Mouse (Mus musculus): Measurements from ENCODE around the gene Litaf.

Gene Litaf

DNA sequence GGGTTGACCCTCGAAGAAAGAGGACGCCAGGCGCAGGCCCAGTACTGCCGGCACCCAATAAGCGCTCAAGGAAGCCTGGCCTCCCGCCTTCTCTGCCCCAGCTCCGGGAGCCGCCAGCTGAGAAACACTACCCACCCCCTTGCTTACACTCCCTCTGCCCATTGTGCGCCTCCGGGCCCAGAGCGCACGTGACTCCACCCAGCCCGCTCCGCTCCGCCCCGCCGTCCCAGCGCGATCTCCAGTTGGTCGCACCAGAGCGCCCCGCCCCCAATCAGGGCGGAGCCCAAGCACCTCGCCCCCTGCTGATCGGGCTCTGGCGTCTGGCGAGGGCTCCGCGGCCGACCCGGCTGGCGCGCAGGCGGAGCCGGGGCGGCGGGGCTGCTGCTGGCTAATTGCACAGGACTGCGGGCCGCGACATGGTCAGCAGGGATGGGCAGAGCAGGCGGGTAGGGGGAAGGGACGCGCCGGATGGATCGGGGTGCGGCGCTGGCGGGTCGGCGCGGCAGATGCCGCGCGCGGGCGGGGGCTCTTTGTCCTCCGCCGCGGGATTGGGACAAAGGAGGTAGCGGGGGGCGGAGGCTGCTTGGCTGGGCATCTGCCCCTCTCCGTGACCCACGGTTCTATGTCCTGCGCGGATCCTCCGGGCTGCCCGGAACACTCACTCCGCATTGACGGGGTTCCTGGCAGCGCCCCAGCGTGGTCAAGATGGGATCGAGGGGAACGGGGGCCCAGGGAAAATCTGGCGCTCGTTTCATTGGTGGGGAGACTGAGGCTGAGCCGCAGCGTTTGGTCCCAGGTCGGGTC lies at the start of gene Litaf:
Litaf (minus strand) TSS at position 129 of the 804 bp plus-strand sequence.
- peak; percentile 97 for DNase-seq

DNA sequence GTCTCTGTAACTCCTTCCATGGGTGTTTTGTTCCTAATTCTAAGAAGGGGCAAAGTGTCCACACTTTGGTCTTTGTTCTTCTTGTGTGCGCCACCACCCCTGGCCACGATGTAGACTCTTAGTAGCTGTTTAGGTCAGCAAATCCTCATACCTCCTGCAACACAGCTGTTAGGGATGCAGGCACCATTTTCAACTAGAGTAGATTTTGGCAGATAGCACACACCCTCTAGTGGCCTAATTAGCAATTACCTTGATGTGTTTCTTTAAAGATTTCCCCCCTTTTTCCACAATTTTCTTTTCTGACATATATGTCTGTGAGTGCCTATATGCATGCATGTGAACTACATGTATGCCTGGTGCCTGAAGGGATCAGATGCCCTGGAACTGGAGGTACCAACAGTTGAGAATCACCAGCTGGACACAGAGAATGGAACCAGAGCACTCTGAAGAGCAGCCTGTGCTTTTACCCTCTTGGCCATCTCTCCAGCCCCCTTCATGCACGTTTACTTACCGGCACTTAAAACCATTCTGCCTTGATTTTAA lies 43.3 kb upstream of the Litaf start:
- DNase-seq, result no peak

- DNase-seq, result no peak
Observed at GRCm38 (mm10) chr16:11104905-11105304, 38.9 kb upstream of the Litaf start.

DNA sequence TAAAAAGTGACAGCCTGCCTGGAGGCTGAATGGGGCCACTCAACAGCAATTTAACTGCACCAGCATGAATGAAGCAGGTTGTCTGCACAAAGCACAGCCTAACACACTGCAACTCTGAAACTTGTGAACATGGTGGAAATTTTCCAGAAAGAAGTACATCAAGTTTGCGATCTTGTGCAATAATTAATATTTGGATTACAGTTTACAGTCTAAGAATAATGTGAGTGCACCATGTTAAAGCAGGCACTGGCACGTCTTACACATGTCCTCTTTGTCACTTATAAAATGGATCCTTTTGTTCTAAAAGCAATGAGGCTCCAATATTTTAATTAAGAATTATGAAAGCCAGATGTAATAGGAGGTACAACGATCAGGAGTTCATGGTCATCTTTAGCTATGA lies 31.3 kb upstream of the Litaf start:
- DNase-seq, result no peak

DNA sequence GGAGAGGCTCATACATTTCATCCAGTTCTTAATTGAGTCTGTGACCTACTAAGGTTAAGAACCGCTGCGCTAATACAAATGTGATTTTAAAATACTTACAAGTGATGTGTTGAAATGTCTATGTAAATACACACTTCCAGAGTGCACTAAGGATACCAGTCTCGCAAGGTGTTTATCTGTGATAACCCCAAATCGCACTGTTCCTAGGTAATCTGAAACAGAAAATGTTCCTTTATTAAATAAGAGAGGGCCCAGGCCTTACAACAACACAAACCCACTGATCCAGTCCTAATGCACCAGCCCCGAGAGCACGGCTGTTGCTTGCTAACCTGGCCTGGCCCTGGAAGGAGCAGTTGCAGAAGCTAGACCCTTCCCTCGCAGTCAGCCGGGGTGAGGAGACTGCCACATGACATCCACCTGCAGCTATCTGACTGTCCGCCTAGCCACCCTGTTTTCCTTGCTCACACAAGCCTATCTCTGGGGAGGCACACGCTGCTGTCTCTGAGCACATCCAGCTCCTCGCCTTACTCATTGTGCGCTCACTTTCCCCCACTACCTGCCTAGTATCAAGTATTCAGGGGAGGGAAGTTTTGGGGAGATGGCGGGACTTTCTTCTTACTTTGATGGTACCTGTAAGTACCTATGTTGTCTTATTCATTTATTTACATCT lies 27.9 kb upstream of the Litaf start:
- DNase-seq, result no peak

DNA sequence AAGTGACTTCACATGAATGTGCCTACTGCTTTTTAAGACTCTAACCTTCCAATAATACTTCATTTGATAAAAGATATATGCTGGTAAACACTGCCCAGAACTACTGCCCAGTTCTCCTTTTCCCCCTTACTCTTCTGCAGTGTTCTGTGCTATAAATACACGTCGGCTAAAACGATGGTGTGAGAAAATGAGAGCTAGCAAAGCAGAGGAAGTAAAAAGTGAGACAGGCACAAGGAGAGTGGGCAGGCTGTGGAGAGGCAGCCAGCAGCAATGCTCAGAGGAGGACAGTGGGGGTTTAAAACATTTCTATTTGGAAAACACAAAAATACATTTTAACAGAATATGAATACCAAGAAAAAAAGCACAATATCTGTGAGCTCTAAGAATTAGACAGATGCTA lies 26.6 kb upstream of the Litaf start:
- no peak for DNase-seq

DNA sequence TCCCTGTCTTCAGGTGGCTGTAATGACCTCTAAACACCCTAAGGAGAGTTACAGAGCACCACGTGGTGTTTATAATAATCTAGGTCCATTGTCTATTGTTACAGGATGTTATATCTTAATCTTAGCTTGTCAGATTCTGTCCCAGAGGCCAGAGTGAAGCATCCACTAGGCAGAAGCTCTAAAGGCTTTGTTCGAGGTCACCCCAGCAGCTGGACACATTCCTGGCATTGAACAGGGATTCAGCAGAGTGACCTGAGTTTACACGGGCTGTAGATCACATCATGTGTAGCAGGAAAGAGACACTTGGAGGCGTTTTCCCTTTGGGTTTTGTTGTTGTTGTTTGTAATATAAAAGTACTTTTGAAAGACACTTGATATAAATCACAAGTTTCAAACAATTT lies 26.1 kb upstream of the Litaf start:
- no peak for DNase-seq

GRCm38 (mm10) chr16:11090836-11091570 lies 25.0 kb upstream of the Litaf start:
- DNase-seq, result no peak

DNA sequence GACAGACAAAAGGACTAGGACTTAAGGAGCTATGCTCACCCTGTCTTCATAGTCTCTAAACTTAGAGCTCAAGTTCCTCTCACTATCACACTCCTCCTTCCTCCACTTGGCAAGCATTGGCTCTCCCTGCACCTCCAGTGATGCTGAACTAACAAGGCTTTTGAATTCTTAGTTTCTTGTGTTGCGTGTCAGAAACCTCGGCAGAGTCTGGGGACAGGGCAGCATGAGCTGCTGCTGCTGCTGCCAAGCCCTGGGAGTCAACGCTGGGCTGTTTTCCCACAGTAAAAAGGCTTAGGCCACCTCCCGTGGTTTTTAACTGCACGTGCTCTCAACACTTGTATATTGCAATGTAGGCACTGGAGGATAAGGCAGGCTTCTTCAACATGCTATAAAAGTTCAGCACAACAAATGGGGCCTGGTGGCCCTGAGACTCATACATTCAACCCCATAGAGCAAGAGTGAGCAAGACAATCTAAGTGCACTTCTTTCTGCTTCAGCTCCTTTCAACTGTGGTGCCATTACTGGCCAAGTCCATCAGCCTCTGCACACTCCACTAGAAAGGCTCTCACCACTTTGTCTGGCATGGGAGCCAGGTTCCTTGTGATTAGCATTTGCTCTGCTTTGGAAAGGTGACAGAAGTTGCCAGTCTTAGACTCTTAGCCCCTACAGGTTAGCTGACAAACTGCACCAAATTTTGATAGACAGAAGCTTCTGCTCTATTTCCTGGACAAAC lies 21.1 kb upstream of the Litaf start:
- DNase-seq, result peak; percentile 53

GRCm38 (mm10) chr16:11086299-11086698 lies 20.3 kb upstream of the Litaf start:
- DNase-seq, result no peak

GRCm38 (mm10) chr16:11084181-11084580 lies 18.2 kb upstream of the Litaf start:
- DNase-seq, result no peak

GRCm38 (mm10) chr16:11078216-11078869 lies 12.4 kb upstream of the Litaf start:
- no peak for DNase-seq

GRCm38 (mm10) chr16:11077601-11078201 lies 11.7 kb upstream of the Litaf start:
- DNase-seq, result no peak

DNA sequence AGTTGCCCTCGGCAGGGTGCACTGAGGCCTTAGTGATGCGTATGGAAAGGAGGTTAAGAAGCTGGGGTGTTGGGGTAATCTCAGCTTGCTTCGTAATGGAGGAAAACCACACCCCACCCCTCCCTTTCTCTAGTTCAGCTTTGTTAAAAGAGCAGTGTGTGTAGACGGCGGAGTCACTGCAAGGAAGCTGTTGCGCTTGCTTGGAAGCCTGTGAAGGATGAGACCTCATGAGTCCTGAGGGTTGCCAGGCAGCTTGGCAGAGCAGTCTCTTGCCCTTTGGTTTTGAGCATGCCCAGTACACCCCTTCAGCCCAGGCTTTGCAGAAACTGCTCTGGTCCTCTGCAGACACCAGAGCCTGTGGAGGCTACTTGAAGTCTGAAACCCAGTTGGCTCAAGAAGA lies 7.1 kb upstream of the Litaf start:
- DNase-seq, result peak; percentile 70

DNA sequence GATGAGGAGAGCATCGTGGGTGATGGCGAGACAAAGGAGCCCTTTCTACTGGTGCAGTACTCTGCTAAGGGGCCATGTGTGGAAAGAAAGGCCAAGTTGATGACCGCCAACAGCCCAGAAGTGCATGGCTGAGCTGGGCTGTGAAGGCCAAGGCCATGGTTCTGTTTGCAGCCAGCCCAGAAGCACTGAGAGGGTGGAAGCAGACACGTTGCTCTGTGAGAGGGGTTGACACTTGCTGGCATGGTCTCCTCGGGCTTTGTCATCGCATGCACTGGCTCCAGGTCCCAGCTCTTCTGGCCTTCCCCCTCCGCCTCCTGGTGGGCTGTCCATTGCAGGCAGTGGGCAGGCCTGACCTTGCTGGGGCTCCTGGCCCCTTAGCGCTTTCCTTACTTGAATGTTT lies 6.5 kb upstream of the Litaf start:
- DNase-seq, result peak; percentile 44

- DNase-seq, result peak; percentile 27
Observed at GRCm38 (mm10) chr16:11071887-11072286, 5.9 kb upstream of the Litaf start.

GRCm38 (mm10) chr16:11071176-11071575 lies 5.2 kb upstream of the Litaf start:
- peak; percentile 93 for DNase-seq

GRCm38 (mm10) chr16:11069710-11070420 lies 3.9 kb upstream of the Litaf start:
- DNase-seq, result peak; percentile 45

- peak; percentile 25 for DNase-seq
Observed at GRCm38 (mm10) chr16:11069271-11069670, 3.3 kb upstream of the Litaf start.

DNA sequence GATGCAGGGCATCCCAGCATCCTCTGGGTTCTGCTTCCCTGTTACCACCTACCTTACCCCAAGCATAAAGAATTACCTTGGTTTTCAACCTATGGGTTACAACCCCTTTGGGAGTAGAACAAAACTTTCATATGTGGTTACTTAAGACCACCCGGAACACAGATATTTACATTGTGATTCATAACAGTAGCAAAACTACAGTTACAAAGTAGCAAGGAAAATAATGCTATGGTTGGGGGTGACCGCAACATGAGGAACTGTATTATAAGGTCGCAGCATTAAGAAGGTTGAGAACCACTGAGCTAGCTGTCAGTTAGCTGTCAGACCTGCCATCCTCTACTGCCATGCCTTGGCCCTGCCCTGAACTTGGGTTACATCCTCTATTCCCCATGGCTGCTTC lies 2.7 kb upstream of the Litaf start:
- DNase-seq, result no peak

GRCm38 (mm10) chr16:11066833-11067191 lies 855 bp upstream of the Litaf start:
- peak; percentile 81 for DNase-seq

Measured in cerebellum, adult 9-11 months (tissue).